Mouse (Mus musculus): ENCODE data around the gene Wnt2. TPM values are rescaled to one million over a fixed set of nuclear protein-coding genes. Genes with fewer than 3 reads are reported as not detected.

Wnt2 gene
- total and polyA plus RNA-seq, 3 experiments: not detected

DNA sequence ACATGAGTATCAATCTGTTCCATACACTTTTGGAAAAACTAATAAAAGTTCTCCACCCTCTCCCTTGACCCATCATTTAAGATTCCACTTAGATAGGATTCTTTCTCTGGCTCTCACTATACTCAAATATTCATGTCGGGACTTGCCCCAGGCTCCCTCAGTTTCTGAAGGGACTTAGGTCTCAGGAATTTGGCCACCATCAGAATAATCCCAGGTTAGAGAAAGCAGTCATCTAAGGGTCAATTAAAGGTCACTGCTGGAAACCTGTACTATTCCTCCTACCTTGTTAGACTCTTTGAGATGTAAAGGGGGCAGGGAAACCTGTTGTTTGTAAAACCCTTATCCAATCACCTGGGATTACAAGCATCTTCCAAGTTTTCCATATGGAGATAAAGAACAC, 53.2 kb downstream of the Wnt2 start:
- H3K4me1 ChIP-seq (ENCODE audit: control insufficient read depth in 1 of 2, insufficient read depth in 2 of 2, low read length in 2 of 2): no peaks in the 10 kb centered on the region
- TF ChIP-seq BHLHE40 (IDR thresholded peaks at IDR 0.05; ENCODE audit: borderline replicate concordance, low read depth, low read length) (no peak), TBP (IDR thresholded peaks at IDR 0.05; ENCODE audit: low read depth, low read length) (no peak), USF1 (IDR thresholded peaks at IDR 0.05; ENCODE audit: low read depth, low read length) (no peak), HCFC1 (IDR thresholded peaks at IDR 0.05; ENCODE audit: low read depth, low read length) (no peak), POLR2A (IDR thresholded peaks at IDR 0.05; ENCODE audit: control insufficient read depth in 1 of 2, insufficient read depth in 1 of 2, low read depth in 1 of 2, low read length in 2 of 2, poor library complexity in 1 of 2) (no peak), ZNF384 (IDR thresholded peaks at IDR 0.05; ENCODE audit: low read depth, low read length) (no peak), POLR2AphosphoS2 (IDR thresholded peaks at IDR 0.05; ENCODE audit: low read length) (no peak), RCOR1 (IDR thresholded peaks at IDR 0.05; ENCODE audit: low read depth, low read length) (no peak), CHD1 (IDR thresholded peaks at IDR 0.05; ENCODE audit: low read depth, low read length) (no peak), TCF12 (IDR thresholded peaks at IDR 0.05; ENCODE audit: low read depth, low read length) (no peak), GABPA (IDR thresholded peaks at IDR 0.05; ENCODE audit: low read depth, low read length) (no peak), MYC (IDR thresholded peaks at IDR 0.05; ENCODE audit: low read depth, low read length) (no peak), SIN3A (IDR thresholded peaks at IDR 0.05; ENCODE audit: low read length) (no peak), RAD21 (IDR thresholded peaks at IDR 0.05; ENCODE audit: low read depth, low read length) (no peak), SMC3 (IDR thresholded peaks at IDR 0.05; ENCODE audit: low read depth, low read length) (no peak), ELF1 (IDR thresholded peaks at IDR 0.05; ENCODE audit: low read depth, low read length) (no peak), UBTF (IDR thresholded peaks at IDR 0.05; ENCODE audit: borderline replicate concordance, insufficient read depth, low read depth, low read length) (no peak), MAX (IDR thresholded peaks at IDR 0.05; ENCODE audit: low read length) (no peak), TAL1 (IDR thresholded peaks at IDR 0.05; ENCODE audit: low read length) (no peak), KAT2A (conservative IDR thresholded peaks at IDR 0.05; ENCODE audit: low read depth, low read length) (no peak)
- H3K27ac ChIP-seq (ENCODE audit: control insufficient read depth, low read depth, low read length): no peak overlapping the region
- no peaks in the 10 kb centered on the region for H3K36me3 ChIP-seq (ENCODE audit: control insufficient read depth in 1 of 2, insufficient read depth in 2 of 2, low read length in 2 of 2)
- H3K9me3 ChIP-seq (replicated peaks; ENCODE audit: insufficient read depth, low read length): no peaks in the 10 kb centered on the region
- H3K4me3 ChIP-seq (ENCODE audit: control insufficient read depth in 1 of 2, insufficient read depth in 1 of 2, low read depth in 2 of 2, low read length in 2 of 2): no peak overlapping the region
- no peaks in the 10 kb centered on the region for H3K79me2 ChIP-seq (ENCODE audit: control insufficient read depth, insufficient read depth, low read length, poor library complexity)
- H3K27me3 ChIP-seq (ENCODE audit: control insufficient read depth in 1 of 2, insufficient read depth in 2 of 2, low read length in 2 of 2): peaks cover 0 to 3% of the 10 kb centered on the region in 2 experiments
- no peak overlapping the region for H3K9ac ChIP-seq (ENCODE audit: control insufficient read depth, low read depth, low read length, poor library complexity, severe bottlenecking)
- DNase-seq (ENCODE audit: low read depth, low spot score): no peak

DNA sequence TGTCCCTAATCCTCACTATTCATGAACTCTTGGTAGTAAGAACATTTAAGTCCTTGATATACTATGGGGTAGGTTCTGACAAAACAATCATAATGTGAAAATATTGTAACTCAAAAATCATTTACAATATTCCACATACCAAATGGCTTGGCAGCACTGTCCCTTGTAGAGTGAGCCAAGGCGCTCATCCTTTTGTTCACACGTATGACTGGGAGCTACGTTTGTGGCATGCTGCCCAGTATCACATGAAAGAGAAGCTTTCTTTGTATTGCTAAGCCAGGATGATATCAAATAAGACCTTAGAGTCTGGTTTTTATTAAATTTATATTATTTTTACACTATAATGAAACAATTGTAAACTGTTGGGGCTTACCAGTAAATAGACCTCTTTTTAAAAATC, 56.0 kb downstream of the Wnt2 start:
- H3K9me3 ChIP-seq (replicated peaks; ENCODE audit: insufficient read depth, low read length): no peaks in the 10 kb centered on the region
- no peak overlapping the region for H3K4me3 ChIP-seq (ENCODE audit: control insufficient read depth in 1 of 2, insufficient read depth in 1 of 2, low read depth in 2 of 2, low read length in 2 of 2)
- no peak overlapping the region for H3K27ac ChIP-seq (ENCODE audit: control insufficient read depth, low read depth, low read length)
- no peaks in the 10 kb centered on the region; a peak in 1 of 4 replicates for H3K27me3 ChIP-seq (ENCODE audit: control insufficient read depth in 1 of 2, insufficient read depth in 2 of 2, low read length in 2 of 2)
- no peak for TF ChIP-seq MYC (IDR thresholded peaks at IDR 0.05; ENCODE audit: low read depth, low read length)
- no peak for TF ChIP-seq MEF2A (IDR thresholded peaks at IDR 0.05; ENCODE audit: extremely low read depth, insufficient replicate concordance, low read depth, low read length, poor library complexity, severe bottlenecking)
- TF ChIP-seq RAD21 (IDR thresholded peaks at IDR 0.05; ENCODE audit: low read depth, low read length): no peak
- no peak for TF ChIP-seq ELF1 (IDR thresholded peaks at IDR 0.05; ENCODE audit: low read depth, low read length)
- DNase-seq (ENCODE audit: low read depth, low spot score): no peak
- no peak overlapping the region for H3K9ac ChIP-seq (ENCODE audit: control insufficient read depth, low read depth, low read length, poor library complexity, severe bottlenecking)
- no peaks in the 10 kb centered on the region for H3K79me2 ChIP-seq (ENCODE audit: control insufficient read depth, insufficient read depth, low read length, poor library complexity)
- no peaks in the 10 kb centered on the region for H3K36me3 ChIP-seq (ENCODE audit: control insufficient read depth in 1 of 2, insufficient read depth in 2 of 2, low read length in 2 of 2)
- no peaks in the 10 kb centered on the region for H3K4me1 ChIP-seq (ENCODE audit: control insufficient read depth in 1 of 2, insufficient read depth in 2 of 2, low read length in 2 of 2)
